Mouse (Mus musculus): ENCODE results near the gene Ankar. TPM values are rescaled to one million over a fixed set of nuclear protein-coding genes. Genes with fewer than 3 reads are reported as not detected.

Gene Ankar
- polyA plus RNA-seq, 1 experiment = 0.01 TPM

- no peak for TF ChIP-seq POLR2A (IDR thresholded peaks at IDR 0.05; ENCODE audit: borderline replicate concordance, extremely low read depth, insufficient read depth, insufficient read length, poor library complexity, severe bottlenecking)
- no peak for TF ChIP-seq CTCF (IDR thresholded peaks at IDR 0.05; ENCODE audit: borderline replicate concordance, extremely low read depth, insufficient read depth, insufficient read length)
- no peak for DNase-seq (ENCODE audit: low read depth)
Measured at GRCm38 (mm10) chr1:72724354-72724753, 24.0 kb upstream of the Ankar start.

DNA sequence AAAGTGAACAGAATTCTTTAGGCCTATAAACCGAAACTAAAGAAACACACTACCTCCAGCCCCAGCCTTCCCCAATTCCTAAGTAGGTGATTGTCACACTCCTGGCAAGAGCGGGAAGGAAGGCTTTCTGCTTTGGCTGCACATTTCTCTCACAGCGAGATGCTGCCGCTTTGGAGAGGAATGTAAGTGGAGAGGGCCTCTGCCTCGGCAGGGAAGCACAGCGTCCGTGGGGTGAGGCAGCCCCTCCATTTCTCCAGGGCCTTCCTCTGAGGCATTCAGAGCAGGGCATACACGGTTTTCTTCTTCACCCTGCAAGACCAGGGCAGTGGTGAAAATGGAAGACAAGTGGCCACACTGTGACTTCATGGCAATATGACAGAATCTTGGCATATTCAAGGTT lies 22.3 kb upstream of the Ankar start:
- no peak for TF ChIP-seq CTCF (IDR thresholded peaks at IDR 0.05; ENCODE audit: borderline replicate concordance, extremely low read depth, insufficient read depth, insufficient read length)
- no peak for TF ChIP-seq POLR2A (IDR thresholded peaks at IDR 0.05; ENCODE audit: borderline replicate concordance, extremely low read depth, insufficient read depth, insufficient read length, poor library complexity, severe bottlenecking)
- DNase-seq (ENCODE audit: low read depth) = no peak

DNA sequence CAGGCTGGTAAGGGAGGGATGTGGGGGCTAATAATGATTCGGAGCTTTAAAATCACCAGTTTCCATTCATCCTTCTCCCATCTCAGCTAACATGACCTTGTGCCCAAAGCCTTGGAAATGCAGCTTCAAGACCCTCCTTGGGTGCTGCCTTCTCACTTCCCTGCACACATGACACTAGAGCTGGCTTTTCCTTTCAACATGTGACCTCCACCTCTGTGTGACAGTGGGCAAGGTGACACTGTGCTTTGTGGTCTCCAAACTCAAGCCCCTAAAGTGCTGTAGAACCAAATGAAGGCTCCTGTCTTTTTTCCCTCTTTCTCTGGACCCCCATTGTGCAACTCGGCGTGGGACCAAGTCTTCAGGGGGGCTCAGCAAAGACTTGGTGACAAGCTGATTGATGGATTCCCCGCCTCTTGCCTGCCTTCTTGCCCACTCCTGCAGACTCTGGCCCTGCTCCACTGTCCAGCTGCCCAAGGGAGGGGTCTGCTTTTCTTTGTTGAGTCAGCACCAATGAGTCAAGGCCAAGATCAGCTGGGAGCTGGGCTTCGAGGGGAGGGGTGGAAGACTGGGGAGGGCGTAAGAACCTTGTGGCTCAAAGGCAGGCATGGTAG lies 19.8 kb upstream of the Ankar start:
- peak; percentile 65 for DNase-seq (ENCODE audit: low read depth)
- TF ChIP-seq POLR2A (IDR thresholded peaks at IDR 0.05; ENCODE audit: borderline replicate concordance, extremely low read depth, insufficient read depth, insufficient read length, poor library complexity, severe bottlenecking) (no peak), CTCF (IDR thresholded peaks at IDR 0.05; ENCODE audit: borderline replicate concordance, extremely low read depth, insufficient read depth, insufficient read length) (no peak)

- TF ChIP-seq CTCF (IDR thresholded peaks at IDR 0.05; ENCODE audit: borderline replicate concordance, extremely low read depth, insufficient read depth, insufficient read length) = peak; percentile 84
- no peak for TF ChIP-seq POLR2A (IDR thresholded peaks at IDR 0.05; ENCODE audit: borderline replicate concordance, extremely low read depth, insufficient read depth, insufficient read length, poor library complexity, severe bottlenecking)
- DNase-seq (ENCODE audit: low read depth) = peak; percentile 84
Measured at GRCm38 (mm10) chr1:72718846-72719245, 18.5 kb upstream of the Ankar start.

- no peak for DNase-seq (ENCODE audit: low read depth)
- no peak for TF ChIP-seq CTCF (IDR thresholded peaks at IDR 0.05; ENCODE audit: borderline replicate concordance, extremely low read depth, insufficient read depth, insufficient read length)
- no peak for TF ChIP-seq POLR2A (IDR thresholded peaks at IDR 0.05; ENCODE audit: borderline replicate concordance, extremely low read depth, insufficient read depth, insufficient read length, poor library complexity, severe bottlenecking)
Measured at GRCm38 (mm10) chr1:72717540-72717939, 17.2 kb upstream of the Ankar start.

DNA sequence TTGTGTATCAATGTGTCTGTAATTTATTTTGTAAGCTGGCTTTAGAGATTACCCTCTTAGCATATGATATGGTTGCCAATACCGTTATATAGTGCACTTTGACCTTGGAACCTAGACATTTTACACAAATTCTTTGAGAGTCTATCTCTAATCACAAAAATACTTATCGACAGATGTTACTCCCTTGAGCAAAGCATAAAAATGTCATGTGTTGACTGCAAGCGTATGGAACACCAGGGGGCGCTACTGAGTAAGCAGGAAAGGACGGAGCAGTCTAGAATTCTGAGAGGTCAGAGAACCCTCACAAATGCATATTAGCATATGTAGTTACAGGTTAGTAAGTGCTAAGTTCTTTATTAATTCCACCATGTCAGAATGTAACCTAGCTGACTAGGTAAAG lies 16.5 kb upstream of the Ankar start:
- DNase-seq (ENCODE audit: low read depth) = peak; percentile 87
- TF ChIP-seq CTCF (IDR thresholded peaks at IDR 0.05; ENCODE audit: borderline replicate concordance, extremely low read depth, insufficient read depth, insufficient read length) = peak; percentile 85
- no peak for TF ChIP-seq POLR2A (IDR thresholded peaks at IDR 0.05; ENCODE audit: borderline replicate concordance, extremely low read depth, insufficient read depth, insufficient read length, poor library complexity, severe bottlenecking)

GRCm38 (mm10) chr1:72716421-72716820 lies 16.0 kb upstream of the Ankar start:
- no peak for DNase-seq (ENCODE audit: low read depth)
- TF ChIP-seq CTCF (IDR thresholded peaks at IDR 0.05; ENCODE audit: borderline replicate concordance, extremely low read depth, insufficient read depth, insufficient read length) (no peak), POLR2A (IDR thresholded peaks at IDR 0.05; ENCODE audit: borderline replicate concordance, extremely low read depth, insufficient read depth, insufficient read length, poor library complexity, severe bottlenecking) (no peak)

DNA sequence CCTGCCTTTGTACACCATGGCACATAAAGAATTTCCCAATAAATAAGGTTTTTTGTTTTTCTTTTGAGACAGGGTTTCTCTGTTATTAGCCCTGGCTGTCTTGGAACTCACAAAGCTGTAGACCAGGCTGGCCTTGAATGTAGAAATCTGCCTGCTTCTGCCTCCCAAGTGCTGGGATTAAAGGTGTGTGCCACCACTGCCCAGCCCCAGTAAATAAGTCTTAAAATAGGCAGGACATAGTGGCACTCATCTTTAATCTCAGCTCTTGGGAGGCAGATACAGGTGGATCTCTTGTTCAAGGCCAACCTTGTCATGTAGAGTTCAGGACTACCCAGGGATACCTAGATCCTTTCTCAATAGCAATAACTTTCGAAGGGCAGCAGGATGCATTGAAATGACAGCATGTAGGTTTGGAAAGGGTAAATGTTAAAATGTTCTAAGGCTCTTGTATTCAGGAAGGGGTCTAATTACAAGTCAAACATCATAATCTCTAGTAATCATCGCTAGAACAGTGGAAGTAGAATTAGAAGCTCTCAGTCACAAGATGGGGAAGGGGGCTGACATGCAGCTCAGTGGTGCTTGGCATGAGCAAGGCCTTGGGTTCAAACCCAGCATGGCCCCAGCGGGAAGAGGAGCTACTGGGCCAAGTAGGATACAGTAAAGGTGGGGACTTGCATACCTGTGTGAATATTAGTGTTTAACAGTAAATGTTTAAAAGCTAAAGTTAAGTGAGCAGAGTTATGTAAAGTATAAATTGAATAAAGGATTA lies 15.4 kb upstream of the Ankar start:
- no peak for DNase-seq (ENCODE audit: low read depth)
- TF ChIP-seq POLR2A (IDR thresholded peaks at IDR 0.05; ENCODE audit: borderline replicate concordance, extremely low read depth, insufficient read depth, insufficient read length, poor library complexity, severe bottlenecking) = no peak
- TF ChIP-seq CTCF (IDR thresholded peaks at IDR 0.05; ENCODE audit: borderline replicate concordance, extremely low read depth, insufficient read depth, insufficient read length) = no peak

GRCm38 (mm10) chr1:72715065-72715464 lies 14.7 kb upstream of the Ankar start:
- no peak for DNase-seq (ENCODE audit: low read depth)

GRCm38 (mm10) chr1:72714547-72714946 lies 14.2 kb upstream of the Ankar start:
- DNase-seq (ENCODE audit: low read depth) = no peak
- TF ChIP-seq CTCF (IDR thresholded peaks at IDR 0.05; ENCODE audit: borderline replicate concordance, extremely low read depth, insufficient read depth, insufficient read length) (no peak), POLR2A (IDR thresholded peaks at IDR 0.05; ENCODE audit: borderline replicate concordance, extremely low read depth, insufficient read depth, insufficient read length, poor library complexity, severe bottlenecking) (no peak)

More at GRCm38 (mm10) chr1:72715065-72715464, 14.7 kb upstream of the Ankar start:
- TF ChIP-seq POLR2A (IDR thresholded peaks at IDR 0.05; ENCODE audit: borderline replicate concordance, extremely low read depth, insufficient read depth, insufficient read length, poor library complexity, severe bottlenecking) (no peak), CTCF (IDR thresholded peaks at IDR 0.05; ENCODE audit: borderline replicate concordance, extremely low read depth, insufficient read depth, insufficient read length) (no peak)

DNA sequence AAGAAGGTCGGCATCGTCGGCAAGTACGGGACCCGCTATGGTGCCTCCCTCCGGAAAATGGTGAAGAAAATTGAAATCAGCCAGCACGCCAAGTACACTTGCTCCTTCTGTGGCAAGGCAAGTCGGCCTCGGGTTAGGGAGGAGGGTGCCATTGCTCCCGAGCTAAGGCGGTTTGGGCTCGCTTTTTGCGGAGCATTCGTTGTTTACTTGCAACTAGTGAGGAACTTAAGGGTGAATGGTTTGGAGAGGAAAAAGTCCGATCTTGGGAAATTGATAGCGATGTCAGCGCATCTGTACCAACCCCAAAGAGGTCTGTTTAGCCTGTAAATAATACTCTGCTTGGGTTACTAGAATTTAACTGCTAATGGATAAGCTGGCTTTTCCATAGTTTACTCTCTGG lies 11.3 kb upstream of the Ankar start:
- no peak for DNase-seq (ENCODE audit: low read depth)

More for the DNA sequence above, 11.3 kb upstream of the Ankar start:
- TF ChIP-seq CTCF (IDR thresholded peaks at IDR 0.05; ENCODE audit: borderline replicate concordance, extremely low read depth, insufficient read depth, insufficient read length) (no peak), POLR2A (IDR thresholded peaks at IDR 0.05; ENCODE audit: borderline replicate concordance, extremely low read depth, insufficient read depth, insufficient read length, poor library complexity, severe bottlenecking) (no peak)
